Mouse (Mus musculus) lung, embryonic 15.5 days (tissue): ENCODE results near the gene Lypd5. TPM values are rescaled to one million over a fixed set of nuclear protein-coding genes. Genes with fewer than 3 reads are reported as not detected.

Source experiments
- microRNA-seq: library from miRNA; unstranded; fragments of <30 nt; microRNA quantifications from one replicate; pipeline ENCODE4, GENCODE M21; 2016
- polyA plus RNA-seq: library from polyadenylated mRNA; unstranded; fragments of >200 nt; fragmentation: Nextera tagmentation; extraction: Ambion mirVana; gene quantifications from 2 replicates; pipeline ENCODE4 v1.2.1, GENCODE M21; 2015

Lypd5 gene
- polyA plus RNA-seq, 1 experiment from 2014 or later = not detected

Small RNA genes lying within 50 kb of the gene (microRNA-seq; reads per million reads assigned to microRNA genes)
- gene Gm27592 = not detected

Other genes with a start within 250 kb of the Lypd5 start
- gene Zfp112, start 236.9 kb upstream of the Lypd5 start, polyA plus RNA-seq = 4.5 and 6.3 TPM in 2 replicates
- 16.6 and 18.5 TPM in 2 replicates for gene Zfp235, start 215.0 kb upstream of the Lypd5 start, polyA plus RNA-seq
- gene Zfp114, start 174.1 kb upstream of the Lypd5 start, polyA plus RNA-seq = 5.7 and 6.4 TPM in 2 replicates
- gene Zfp111, start 137.8 kb upstream of the Lypd5 start, polyA plus RNA-seq = 10.5 and 12.4 TPM in 2 replicates
- gene Zfp109, start 111.6 kb upstream of the Lypd5 start, polyA plus RNA-seq = 5.1 and 6.5 TPM in 2 replicates
- gene Zfp108, start 94.4 kb upstream of the Lypd5 start, polyA plus RNA-seq = 3.8 and 3.9 TPM in 2 replicates
- 8.7 and 9.3 TPM in 2 replicates for gene Zfp93, start 78.8 kb upstream of the Lypd5 start, polyA plus RNA-seq
- gene Zfp61, start 48.0 kb upstream of the Lypd5 start, polyA plus RNA-seq = 36.2 and 37.9 TPM in 2 replicates
- gene Zfp94, start 32.5 kb upstream of the Lypd5 start, polyA plus RNA-seq = 10.3 and 10.4 TPM in 2 replicates
- gene Tescl, start 15.3 kb upstream of the Lypd5 start, polyA plus RNA-seq = not detected in 2 replicates
- 3.5 and 4.7 TPM in 2 replicates for gene Kcnn4, start 21.1 kb downstream of the Lypd5 start, polyA plus RNA-seq
- gene Smg9, start 50.4 kb downstream of the Lypd5 start, polyA plus RNA-seq = 22.5 and 23.9 TPM in 2 replicates
- not detected in 2 replicates for gene Irgc1, start 103.1 kb downstream of the Lypd5 start, polyA plus RNA-seq
- 17.5 and 18.6 TPM in 2 replicates for gene Plaur, start 113.3 kb downstream of the Lypd5 start, polyA plus RNA-seq
- 2.8 and 3.5 TPM in 2 replicates for gene Cadm4, start 132.8 kb downstream of the Lypd5 start, polyA plus RNA-seq
- gene Zfp428, start 157.8 kb downstream of the Lypd5 start, polyA plus RNA-seq = 42.7 and 47.2 TPM in 2 replicates
- gene AC161166.1, start 163.3 kb downstream of the Lypd5 start, polyA plus RNA-seq = 0.19 and 0.47 TPM in 2 replicates
- gene Irgq, start 181.5 kb downstream of the Lypd5 start, polyA plus RNA-seq = 7.8 and 7.9 TPM in 2 replicates
- gene Pinlyp, start 196.9 kb downstream of the Lypd5 start, polyA plus RNA-seq = 0.39 and 0.54 TPM in 2 replicates
- 109 and 118 TPM in 2 replicates for gene Xrcc1, start 197.1 kb downstream of the Lypd5 start, polyA plus RNA-seq
- gene Ethe1, start 238.3 kb downstream of the Lypd5 start, polyA plus RNA-seq = 23.8 and 24.2 TPM in 2 replicates
- 2.8 and 3.0 TPM in 2 replicates for gene Zfp575, start 238.4 kb downstream of the Lypd5 start, polyA plus RNA-seq